ENCODE assay signal across 8 mouse cellular contexts in genomic region chr17:88066799-88067198, GRCm38 (mm10). TPM values are rescaled to one million over a fixed set of nuclear protein-coding genes. Genes with fewer than 3 reads are reported as not detected.
A peak's percentile ranks its signal among the peaks of the same experiment; 100 is the strongest.
DNase-seq lines count a peak whose midpoint lies in the region; ATAC-seq and TF ChIP-seq lines count a peak whose summit lies in the region.

No protein-coding gene starts in this region.

- no peaks in the 10 kb centered on the region for H3K36me3 ChIP-seq in kidney, embryonic 14.5 days (ENCODE audit: control insufficient read depth, insufficient read depth, low read length)
- no peaks in the 10 kb centered on the region for H3K36me3 ChIP-seq in hindbrain, embryonic 15.5 days
- no peaks in the 10 kb centered on the region for H3K36me3 ChIP-seq in midbrain, embryonic 15.5 days (replicated peaks)

- peak overlapping the region; percentile 52 for H3K4me2 ChIP-seq in kidney, embryonic 14.5 days (replicated peaks; ENCODE audit: low read depth, low read length)
- peak overlapping the region; percentile 57 for H3K4me2 ChIP-seq in hindbrain, embryonic 15.5 days
- H3K4me2 ChIP-seq in midbrain, embryonic 15.5 days = peak overlapping the region; percentile 52

- H3K4me1 ChIP-seq in kidney, embryonic 14.5 days (ENCODE audit: control insufficient read depth, insufficient read depth, low read length) = peaks cover 8% of the 10 kb centered on the region; the same call in 1 of the 2 replicates
- H3K4me1 ChIP-seq in hindbrain, embryonic 15.5 days (replicated peaks) = peaks cover 22% of the 10 kb centered on the region
- H3K4me1 ChIP-seq in midbrain, embryonic 15.5 days = peaks cover 12% of the 10 kb centered on the region

- H3K27ac ChIP-seq in kidney, embryonic 14.5 days (ENCODE audit: low read depth, low read length) = peak overlapping the region; percentile 86
- peak overlapping the region; percentile 100 for H3K27ac ChIP-seq in hindbrain, embryonic 15.5 days (replicated peaks)
- H3K27ac ChIP-seq in midbrain, embryonic 15.5 days = peak overlapping the region; percentile 100

- no peak for DNase-seq in kidney, postnatal 10 days
- peak; percentile 29 for DNase-seq in brain, embryonic 14.5 days (ENCODE audit: low read depth)
- DNase-seq in frontal cortex, postnatal 25 days (ENCODE audit: low spot score in 2 of 2) = no peak
- DNase-seq in c-Kit-positive CD71-positive TER-119-positive erythroid progenitor cells, embryonic 14.5 days (ENCODE audit: low spot score) = no peak
- no peak for DNase-seq in T-cell, adult 2 months (ENCODE audit: low spot score)

- TF ChIP-seq CTCF in brain, embryonic 14.5 days (IDR thresholded peaks at IDR 0.05; ENCODE audit: borderline replicate concordance, extremely low read depth, insufficient read depth, insufficient read length) = no peak

- H3K27me3 ChIP-seq in kidney, embryonic 14.5 days (ENCODE audit: control insufficient read depth, insufficient read depth, low read length) = no peaks in the 10 kb centered on the region
- H3K27me3 ChIP-seq in hindbrain, embryonic 15.5 days = no peaks in the 10 kb centered on the region
- no peaks in the 10 kb centered on the region for H3K27me3 ChIP-seq in midbrain, embryonic 15.5 days (replicated peaks)

- no peak for TF ChIP-seq POLR2A in brain, embryonic 14.5 days (IDR thresholded peaks at IDR 0.05; ENCODE audit: borderline replicate concordance, extremely low read depth, insufficient read depth, insufficient read length, poor library complexity, severe bottlenecking)

- peak overlapping the region; percentile 98 for H3K4me3 ChIP-seq in kidney, embryonic 14.5 days (ENCODE audit: low read length)
- H3K4me3 ChIP-seq in hindbrain, embryonic 15.5 days = peak overlapping the region; percentile 96
- peak overlapping the region; percentile 99 for H3K4me3 ChIP-seq in midbrain, embryonic 15.5 days

- H3K9ac ChIP-seq in kidney, embryonic 14.5 days (ENCODE audit: low read depth, low read length) = peak overlapping the region; percentile 100; the same call in 1 of the 2 replicates
- peak overlapping the region; percentile 49; the same call in 1 of the 2 replicates for H3K9ac ChIP-seq in hindbrain, embryonic 15.5 days
- H3K9ac ChIP-seq in midbrain, embryonic 15.5 days = peak overlapping the region; percentile 47; the same call in 1 of the 2 replicates

- H3K9me3 ChIP-seq in kidney, embryonic 14.5 days (ENCODE audit: control insufficient read depth, low read length) = no peaks in the 10 kb centered on the region
- no peaks in the 10 kb centered on the region for H3K9me3 ChIP-seq in hindbrain, embryonic 15.5 days
- H3K9me3 ChIP-seq in midbrain, embryonic 15.5 days = no peaks in the 10 kb centered on the region

- WGBS in kidney, embryonic 14.5 days = 9% methylated on average over 9 of the region's 9 CpGs
- WGBS in hindbrain, embryonic 15.5 days = 12% methylated on average over 9 of the region's 9 CpGs
- 12% methylated on average over 9 of the region's 9 CpGs for WGBS in midbrain, embryonic 15.5 days

- no peak for ATAC-seq in kidney, embryonic 14.5 days (ENCODE audit: low FRiP score, low TSS enrichment)
- no peak for ATAC-seq in hindbrain, embryonic 15.5 days (ENCODE audit: low FRiP score, low read depth)
- ATAC-seq in midbrain, embryonic 15.5 days (replicated peaks) = no peak

RNA-seq across cellular contexts. Expression of gene Fbxo11, which starts 1.7 kb away (rescaled TPM):
- polyA plus RNA-seq in kidney, embryonic 14.5 days (2014; fragmentation: Nextera tagmentation; extraction: Ambion mirVana) = 26.7 and 28.0 TPM in 2 replicates
- 81.0 and 95.2 TPM in 2 replicates for polyA plus RNA-seq in brain, embryonic 14.5 days (2012; rRNA removed)
- 31.5 and 33.0 TPM in 2 replicates for polyA plus RNA-seq in hindbrain, embryonic 15.5 days (2015; fragmentation: Nextera tagmentation; extraction: Ambion mirVana)
- polyA plus RNA-seq in midbrain, embryonic 15.5 days (2015; fragmentation: Nextera tagmentation; extraction: Ambion mirVana) = 33.6 and 37.5 TPM in 2 replicates

Comparison
In these comparisons a context has a peak if more than half of its experiments do, and no peak if none do; other contexts are left out.
1. H3K9ac ChIP-seq: peak in every context shown above with its lines; median percentile 100 in kidney, embryonic 14.5 days; 49 in hindbrain, embryonic 15.5 days; 47 in midbrain, embryonic 15.5 days.